Mouse (Mus musculus): Measurements from ENCODE around the gene Map2k4. TPM values are rescaled to one million over a fixed set of nuclear protein-coding genes. Genes with fewer than 3 reads are reported as not detected.
A peak's percentile ranks its signal among the peaks of the same experiment; 100 is the strongest.

The Map2k4 gene
- polyA plus RNA-seq, 1 experiment from 2014 or later, result 55.7 TPM

DNA sequence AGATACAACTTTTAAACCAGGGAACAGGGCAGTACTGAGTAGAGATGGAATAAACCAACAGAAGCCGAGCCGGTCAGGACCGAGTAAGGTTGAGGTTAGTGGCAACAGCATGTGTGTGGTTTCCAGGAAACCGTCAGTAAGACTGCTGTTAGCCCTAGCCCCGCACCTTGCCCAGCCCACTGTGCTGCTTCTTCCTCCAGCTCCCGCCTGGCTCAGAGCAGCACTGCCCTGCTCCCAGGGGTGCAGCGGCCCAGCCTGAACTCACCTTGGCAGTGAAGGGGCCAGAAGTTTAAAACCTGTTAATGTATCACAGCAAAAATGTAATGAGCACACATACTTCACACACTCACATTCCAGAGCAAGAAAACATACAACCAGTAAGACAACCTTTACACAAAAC, 53.4 kb downstream of the Map2k4 start:
- Histone ChIP-seq H3K36me3 (ENCODE audit: control insufficient read depth, insufficient read depth, low read length) (no peaks in the 10 kb centered on the region), H3K4me1 (replicated peaks; ENCODE audit: control insufficient read depth, insufficient read depth, low read length) (peaks cover 2% of the 10 kb centered on the region; the same call in 1 of the 2 replicates), H3K4me3 (ENCODE audit: low read length) (no peak overlapping the region), H3K27ac (ENCODE audit: low read length) (peak overlapping the region; percentile 27; the same call in 1 of the 2 replicates), H3K27me3 (ENCODE audit: control insufficient read depth, insufficient read depth, low read depth, low read length) (no peaks in the 10 kb centered on the region), H3K9ac (ENCODE audit: low read length) (no peak overlapping the region), H3K4me2 (ENCODE audit: low read depth, low read length) (no peak overlapping the region), H3K9me3 (ENCODE audit: control insufficient read depth, low read length) (no peaks in the 10 kb centered on the region)
- 55% methylated on average over 7 of the region's 7 CpGs for WGBS
- peak; percentile 61; the same call in 1 of the 2 replicates for ATAC-seq (ENCODE audit: low read depth)

DNA sequence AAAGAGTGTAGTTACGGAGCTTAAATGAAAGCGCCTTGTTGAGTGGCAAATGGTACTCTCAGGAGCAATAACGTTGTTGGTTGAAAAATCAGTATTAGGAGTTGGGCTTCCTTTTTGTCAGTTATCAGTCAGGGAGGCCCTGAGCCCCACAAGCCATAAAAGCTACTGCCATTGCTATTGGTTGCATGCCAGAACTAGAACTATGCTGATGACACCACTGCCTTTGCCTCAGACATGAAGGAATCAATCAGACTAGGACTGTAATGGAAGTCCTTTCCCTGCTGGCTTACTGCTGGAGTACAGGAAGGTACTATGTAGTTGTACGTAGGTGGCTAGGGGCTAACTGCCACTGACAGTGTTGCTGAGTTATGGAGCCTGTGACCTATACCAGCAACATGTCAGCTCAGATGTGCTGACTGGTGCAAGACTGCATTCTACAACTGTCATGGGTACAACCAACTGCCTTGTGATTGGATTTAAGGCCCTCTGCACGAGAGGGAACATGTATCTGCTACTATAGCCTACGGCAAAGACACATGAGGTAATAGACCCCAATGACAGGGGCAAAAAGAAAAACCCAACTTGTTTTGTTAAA, 58.4 kb downstream of the Map2k4 start:
- H3K27me3 ChIP-seq (ENCODE audit: control insufficient read depth, insufficient read depth, low read depth, low read length), result no peaks in the 10 kb centered on the region
- no peak for ATAC-seq (ENCODE audit: low read depth)
- no peaks in the 10 kb centered on the region for H3K36me3 ChIP-seq (ENCODE audit: control insufficient read depth, insufficient read depth, low read length)
- H3K4me2 ChIP-seq (ENCODE audit: low read depth, low read length), result no peak overlapping the region
- no peak overlapping the region for H3K9ac ChIP-seq (ENCODE audit: low read length)
- WGBS, result 87% methylated on average over 6 of the region's 6 CpGs
- H3K4me3 ChIP-seq (ENCODE audit: low read length), result no peak overlapping the region
- no peaks in the 10 kb centered on the region for H3K9me3 ChIP-seq (ENCODE audit: control insufficient read depth, low read length)
- H3K4me1 ChIP-seq (replicated peaks; ENCODE audit: control insufficient read depth, insufficient read depth, low read length), result no peaks in the 10 kb centered on the region
- H3K27ac ChIP-seq (ENCODE audit: low read length), result no peak overlapping the region

DNA sequence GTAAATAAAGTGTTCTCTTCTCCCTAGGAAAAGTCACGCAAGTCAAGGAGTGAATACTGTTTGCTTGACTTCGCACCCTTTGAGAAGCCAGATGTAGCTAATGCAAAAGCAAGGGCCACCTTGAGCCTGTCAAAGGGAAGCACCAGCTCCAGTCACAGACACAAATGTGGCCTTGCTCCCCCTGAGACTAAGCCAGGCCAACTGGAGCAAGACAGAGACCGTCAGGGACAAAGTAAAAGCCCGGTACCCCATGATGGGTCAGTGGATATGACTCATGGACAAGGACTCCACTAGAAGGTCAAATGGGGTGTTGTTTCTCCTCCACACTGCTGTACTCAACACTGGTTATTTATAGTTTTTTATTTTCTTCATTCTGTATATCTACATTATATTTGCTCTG, 59.2 kb downstream of the Map2k4 start:
- H3K27me3 ChIP-seq (ENCODE audit: control insufficient read depth, insufficient read depth, low read depth, low read length), result no peaks in the 10 kb centered on the region
- H3K9ac ChIP-seq (ENCODE audit: low read length), result no peak overlapping the region
- no peak for ATAC-seq (ENCODE audit: low read depth)
- WGBS, result 93% methylated on average over 4 of the region's 4 CpGs
- H3K27ac ChIP-seq (ENCODE audit: low read length), result no peak overlapping the region
- no peak overlapping the region for H3K4me3 ChIP-seq (ENCODE audit: low read length)
- H3K4me1 ChIP-seq (replicated peaks; ENCODE audit: control insufficient read depth, insufficient read depth, low read length), result no peaks in the 10 kb centered on the region
- no peak overlapping the region for H3K4me2 ChIP-seq (ENCODE audit: low read depth, low read length)
- no peaks in the 10 kb centered on the region for H3K9me3 ChIP-seq (ENCODE audit: control insufficient read depth, low read length)
- no peaks in the 10 kb centered on the region for H3K36me3 ChIP-seq (ENCODE audit: control insufficient read depth, insufficient read depth, low read length)

DNA sequence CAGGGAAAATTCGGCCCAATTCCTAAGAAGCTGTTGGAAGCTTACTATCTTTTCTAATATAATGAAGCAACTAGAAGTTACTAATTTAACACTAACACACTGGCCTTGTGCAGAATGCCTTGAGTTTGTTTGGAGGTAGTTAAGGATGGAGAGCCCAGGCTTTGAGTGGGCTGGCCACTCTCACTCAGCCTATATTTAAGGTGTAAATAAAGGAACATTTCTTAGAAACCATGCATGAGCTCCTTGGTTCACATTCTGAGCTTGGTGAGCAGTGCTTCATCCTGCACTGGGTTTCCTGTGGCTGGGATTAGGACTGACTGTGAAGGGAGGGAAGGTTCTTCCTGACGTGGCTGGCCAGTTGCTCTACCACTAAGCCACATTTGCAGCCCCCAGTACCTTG, 64.4 kb downstream of the Map2k4 start:
- Histone ChIP-seq H3K36me3 (ENCODE audit: control insufficient read depth, insufficient read depth, low read length) (0 out of 2 replicates have a peak, but pooled peaks cover 3% of the 10 kb centered on the region), H3K9ac (ENCODE audit: low read length) (no peak overlapping the region), H3K4me3 (ENCODE audit: low read length) (no peak overlapping the region), H3K27ac (ENCODE audit: low read length) (no peak overlapping the region), H3K4me2 (ENCODE audit: low read depth, low read length) (no peak overlapping the region), H3K27me3 (ENCODE audit: control insufficient read depth, insufficient read depth, low read depth, low read length) (no peaks in the 10 kb centered on the region), H3K4me1 (replicated peaks; ENCODE audit: control insufficient read depth, insufficient read depth, low read length) (no peaks in the 10 kb centered on the region), H3K9me3 (ENCODE audit: control insufficient read depth, low read length) (no peaks in the 10 kb centered on the region)
- 85% methylated on average over 2 of the region's 2 CpGs for WGBS
- ATAC-seq (ENCODE audit: low read depth), result no peak

DNA sequence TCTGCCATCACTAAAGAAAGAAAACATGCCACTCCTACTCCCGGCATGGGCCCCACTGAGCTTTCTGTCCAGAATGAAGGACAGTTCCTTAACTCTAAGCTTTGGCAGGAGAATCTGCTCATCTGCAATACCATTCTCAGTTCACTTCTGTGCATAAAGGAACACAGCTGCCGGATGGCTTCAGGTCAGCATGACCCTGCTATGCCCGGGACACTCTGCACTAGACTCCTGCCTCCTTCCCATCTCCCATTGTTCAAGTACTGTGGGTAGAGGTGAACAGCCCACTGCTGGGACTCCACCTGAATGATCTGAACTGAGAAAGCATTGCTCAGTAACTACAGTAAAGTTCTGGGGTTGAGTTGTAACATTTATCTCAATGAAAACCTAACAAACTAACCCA, 66.5 kb downstream of the Map2k4 start:
- Histone ChIP-seq H3K4me2 (ENCODE audit: low read depth, low read length) (no peak overlapping the region), H3K27me3 (ENCODE audit: control insufficient read depth, insufficient read depth, low read depth, low read length) (no peaks in the 10 kb centered on the region), H3K36me3 (ENCODE audit: control insufficient read depth, insufficient read depth, low read length) (0 out of 2 replicates have a peak, but pooled peaks cover 4% of the 10 kb centered on the region), H3K4me3 (ENCODE audit: low read length) (no peak overlapping the region), H3K4me1 (replicated peaks; ENCODE audit: control insufficient read depth, insufficient read depth, low read length) (no peaks in the 10 kb centered on the region), H3K9ac (ENCODE audit: low read length) (no peak overlapping the region), H3K27ac (ENCODE audit: low read length) (no peak overlapping the region), H3K9me3 (ENCODE audit: control insufficient read depth, low read length) (no peaks in the 10 kb centered on the region)
- WGBS, result 79% methylated on average over 3 of the region's 3 CpGs
- ATAC-seq (ENCODE audit: low read depth), result no peak

DNA sequence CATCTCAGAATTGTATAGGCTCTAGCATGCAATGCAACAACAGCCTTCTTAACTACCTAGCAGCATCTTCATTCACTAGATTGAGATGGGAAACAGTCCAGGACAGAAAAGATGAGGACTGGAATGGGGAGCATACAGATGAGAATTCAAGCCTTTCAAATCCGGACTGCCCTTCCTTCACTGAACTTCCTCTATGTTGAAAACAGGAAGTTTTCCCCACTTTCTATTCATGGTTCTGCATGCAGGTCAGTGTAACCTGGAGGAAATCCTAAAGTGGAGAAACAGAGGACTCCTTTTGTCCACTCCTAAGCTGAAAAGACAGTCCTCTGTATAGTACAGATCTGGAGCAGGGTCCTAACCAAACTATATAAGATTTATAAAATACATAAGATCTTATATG, 68.1 kb downstream of the Map2k4 start:
- ATAC-seq (ENCODE audit: low read depth), result no peak
- no peaks in the 10 kb centered on the region for H3K4me1 ChIP-seq (replicated peaks; ENCODE audit: control insufficient read depth, insufficient read depth, low read length)
- no peak overlapping the region for H3K4me2 ChIP-seq (ENCODE audit: low read depth, low read length)
- WGBS, result 54% methylated on average over 1 of the region's 1 CpGs
- no peaks in the 10 kb centered on the region for H3K9me3 ChIP-seq (ENCODE audit: control insufficient read depth, low read length)
- no peaks in the 10 kb centered on the region for H3K27me3 ChIP-seq (ENCODE audit: control insufficient read depth, insufficient read depth, low read depth, low read length)
- H3K27ac ChIP-seq (ENCODE audit: low read length), result no peak overlapping the region
- H3K9ac ChIP-seq (ENCODE audit: low read length), result no peak overlapping the region
- 0 out of 2 replicates have a peak, but pooled peaks cover 4% of the 10 kb centered on the region for H3K36me3 ChIP-seq (ENCODE audit: control insufficient read depth, insufficient read depth, low read length)
- H3K4me3 ChIP-seq (ENCODE audit: low read length), result no peak overlapping the region

DNA sequence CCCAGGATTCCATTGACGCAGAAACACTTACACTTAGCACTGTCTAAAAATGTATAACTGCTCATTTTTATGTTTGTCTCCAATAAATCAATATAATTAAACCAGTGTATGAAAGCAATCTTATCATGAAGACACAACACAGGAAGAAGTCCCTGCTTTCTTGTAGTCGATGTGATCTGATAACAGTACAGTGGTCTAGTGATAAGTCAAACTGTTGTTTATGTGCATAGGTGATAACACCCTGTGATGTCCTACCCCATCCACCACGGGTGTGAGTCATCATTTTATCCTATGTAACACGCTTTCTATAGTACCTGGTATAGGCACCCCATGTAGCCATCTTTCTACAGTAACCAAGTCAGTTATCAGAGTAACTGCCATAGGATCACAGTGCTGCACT, 74.3 kb downstream of the Map2k4 start:
- Histone ChIP-seq H3K4me3 (ENCODE audit: low read length) (no peak overlapping the region), H3K4me2 (ENCODE audit: low read depth, low read length) (no peak overlapping the region), H3K9me3 (ENCODE audit: control insufficient read depth, low read length) (no peaks in the 10 kb centered on the region), H3K36me3 (ENCODE audit: control insufficient read depth, insufficient read depth, low read length) (peaks cover 5% of the 10 kb centered on the region; the same call in 1 of the 2 replicates), H3K27ac (ENCODE audit: low read length) (no peak overlapping the region), H3K4me1 (replicated peaks; ENCODE audit: control insufficient read depth, insufficient read depth, low read length) (no peaks in the 10 kb centered on the region), H3K9ac (ENCODE audit: low read length) (no peak overlapping the region), H3K27me3 (ENCODE audit: control insufficient read depth, insufficient read depth, low read depth, low read length) (no peaks in the 10 kb centered on the region)
- WGBS, result 64% methylated on average over 4 of the region's 4 CpGs
- no peak for ATAC-seq (ENCODE audit: low read depth)

DNA sequence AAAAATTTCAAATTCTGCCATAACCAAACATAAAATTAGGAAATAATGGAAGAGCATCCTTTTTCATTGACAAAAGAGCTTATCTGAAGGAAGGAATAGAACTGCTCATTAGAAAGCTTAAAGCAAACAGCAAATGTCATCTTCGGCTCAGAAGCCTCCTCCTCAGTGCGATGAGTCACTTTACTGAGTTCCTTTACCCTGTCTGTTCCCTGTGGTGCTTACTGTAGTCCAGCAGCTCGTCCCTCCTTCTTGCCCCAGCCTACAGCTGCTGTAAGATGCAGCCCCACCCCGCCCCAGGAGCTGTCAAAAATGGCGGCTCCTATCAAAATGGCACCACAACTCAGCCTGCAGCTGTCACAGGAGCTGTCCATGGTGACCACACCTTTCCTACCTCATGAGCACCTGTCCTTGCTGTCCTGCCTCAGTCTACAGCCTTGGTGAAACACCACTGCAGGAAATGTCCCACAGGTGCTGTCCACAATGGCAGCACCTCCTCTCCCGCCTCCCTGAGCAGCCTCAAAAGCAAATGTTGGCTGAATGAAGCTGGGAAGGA, 75.3 kb downstream of the Map2k4 start:
- Histone ChIP-seq H3K27me3 (ENCODE audit: control insufficient read depth, insufficient read depth, low read depth, low read length) (no peaks in the 10 kb centered on the region), H3K4me1 (replicated peaks; ENCODE audit: control insufficient read depth, insufficient read depth, low read length) (no peaks in the 10 kb centered on the region), H3K9ac (ENCODE audit: low read length) (no peak overlapping the region), H3K27ac (ENCODE audit: low read length) (no peak overlapping the region), H3K36me3 (ENCODE audit: control insufficient read depth, insufficient read depth, low read length) (peaks cover 7% of the 10 kb centered on the region), H3K4me3 (ENCODE audit: low read length) (no peak overlapping the region), H3K9me3 (ENCODE audit: control insufficient read depth, low read length) (no peaks in the 10 kb centered on the region), H3K4me2 (ENCODE audit: low read depth, low read length) (no peak overlapping the region)
- WGBS, result 84% methylated on average over 6 of the region's 6 CpGs
- no peak for ATAC-seq (ENCODE audit: low read depth)

DNA sequence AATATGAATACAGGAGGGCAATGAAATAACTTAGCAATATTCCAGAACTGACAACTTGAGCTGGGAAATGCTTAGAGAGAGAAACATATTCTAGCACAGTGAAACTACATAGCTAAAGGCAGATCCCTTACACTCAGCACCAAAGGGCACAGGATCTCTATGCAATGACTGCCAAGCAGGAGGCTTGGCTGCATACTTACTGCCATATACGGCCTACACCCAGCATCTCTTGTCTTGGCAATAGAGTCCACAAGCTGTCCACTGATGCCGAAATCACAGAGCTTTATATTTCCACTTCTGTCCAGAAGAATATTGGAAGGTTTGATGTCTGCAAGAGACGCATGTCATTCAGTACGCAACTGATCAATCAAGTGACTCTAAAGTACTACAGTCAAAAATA, 81.3 kb downstream of the Map2k4 start:
- Histone ChIP-seq H3K9me3 (ENCODE audit: control insufficient read depth, low read length) (no peaks in the 10 kb centered on the region), H3K4me3 (ENCODE audit: low read length) (no peak overlapping the region), H3K27ac (ENCODE audit: low read length) (no peak overlapping the region), H3K9ac (ENCODE audit: low read length) (no peak overlapping the region), H3K4me2 (ENCODE audit: low read depth, low read length) (no peak overlapping the region), H3K36me3 (ENCODE audit: control insufficient read depth, insufficient read depth, low read length) (peaks cover 14% of the 10 kb centered on the region), H3K4me1 (replicated peaks; ENCODE audit: control insufficient read depth, insufficient read depth, low read length) (no peaks in the 10 kb centered on the region), H3K27me3 (ENCODE audit: control insufficient read depth, insufficient read depth, low read depth, low read length) (no peaks in the 10 kb centered on the region)
- no peak for ATAC-seq (ENCODE audit: low read depth)
- 97% methylated on average over 4 of the region's 4 CpGs for WGBS

Data from lung, embryonic 16.5 days (tissue).